Mouse (Mus musculus): ENCODE measurements around the gene Rbm15b. TPM values are rescaled to one million over a fixed set of nuclear protein-coding genes. Genes with fewer than 3 reads are reported as not detected.

The Rbm15b gene
- total RNA-seq (2021) (10 to 100 TPM; 11.7 to 14.3 TPM), polyA plus RNA-seq (2012; rRNA removed) (3.9 and 5.5 TPM in 2 replicates)
- long read RNA-seq, full-length matches to known transcripts: 21 of 21 reads
- long read RNA-seq, partial matches to known transcripts: 0 of 21 reads
- long read RNA-seq, other reads (novel, unspliced or antisense): 0 of 21 reads

GRCm38 (mm10) chr9:106886828-106887702, at the start of gene Rbm15b:
TSS of gene Rbm15b (minus strand) at chr9:106887428.
- peak; percentile 97 to 99 for DNase-seq
- peaks cover 13% of the 10 kb centered on the region for H3K4me1 ChIP-seq (ENCODE audit: control insufficient read depth, insufficient read depth, low read length)
- WGBS: 2% methylated on average over 95 of the region's 101 CpGs
- peak within 1 kb of the TSS; percentile 77 for H3K4me3 ChIP-seq
- peak within 1 kb of the TSS; percentile 69 for H3K27ac ChIP-seq
- intact Hi-C loops (cut with DNase I): loop anchor here (1.0 to 5.0 kb wide), 2 partner anchors 65 to 200 kb away; partner anchors contain the start of gene Tex264
- H3K27me3 ChIP-seq (ENCODE audit: control insufficient read depth, insufficient read depth, low read length): no peaks in the 10 kb centered on the region
- peak within 1 kb of the TSS; percentile 95 for H3K9ac ChIP-seq (ENCODE audit: low read depth, low read length)
- H3K79me2 ChIP-seq (replicated peaks; ENCODE audit: control insufficient read depth, insufficient read depth, low read length): 0 out of 2 replicates have a peak, but pooled peaks cover 2% of the 10 kb centered on the region
- TF ChIP-seq CTCF (IDR thresholded peaks at IDR 0.05): peak; percentile 94
- no peak; the same call in 1 of the 2 replicates for TF ChIP-seq EP300 (IDR thresholded peaks at IDR 0.05; ENCODE audit: insufficient read depth, low read depth, low read length)
- peak; percentile 44; the same call in 1 of the 2 replicates for TF ChIP-seq POLR2A (IDR thresholded peaks at IDR 0.05; ENCODE audit: insufficient read depth, low read depth, low read length)
- H3K36me3 ChIP-seq (ENCODE audit: control insufficient read depth, insufficient read depth, low read length): peaks cover 7% of the 10 kb centered on the region; the same call in 1 of the 2 replicates

GRCm38 (mm10) chr9:106934998-106935397, 47.8 kb upstream of the Rbm15b start:
- no peaks in the 10 kb centered on the region for H3K4me1 ChIP-seq (ENCODE audit: control insufficient read depth, insufficient read depth, low read length)
- DNase-seq: no peak
- no peaks in the 10 kb centered on the region for H3K79me2 ChIP-seq (replicated peaks; ENCODE audit: control insufficient read depth, insufficient read depth, low read length)
- no peak overlapping the region for H3K9ac ChIP-seq (ENCODE audit: low read depth, low read length)
- H3K27ac ChIP-seq: no peak overlapping the region
- H3K4me3 ChIP-seq: no peak overlapping the region
- TF ChIP-seq EP300 (IDR thresholded peaks at IDR 0.05; ENCODE audit: insufficient read depth, low read depth, low read length): no peak
- TF ChIP-seq POLR2A (IDR thresholded peaks at IDR 0.05; ENCODE audit: insufficient read depth, low read depth, low read length): no peak
- TF ChIP-seq CTCF (IDR thresholded peaks at IDR 0.05): no peak
- 77% methylated on average over 1 of the region's 1 CpGs for WGBS
- no peaks in the 10 kb centered on the region for H3K27me3 ChIP-seq (ENCODE audit: control insufficient read depth, insufficient read depth, low read length)
- intact Hi-C loops (cut with DNase I): no loop called here
- no peaks in the 10 kb centered on the region for H3K36me3 ChIP-seq (ENCODE audit: control insufficient read depth, insufficient read depth, low read length)

GRCm38 (mm10) chr9:106914878-106915277, 27.6 kb upstream of the Rbm15b start:
- no peak overlapping the region for H3K27ac ChIP-seq
- H3K4me1 ChIP-seq (ENCODE audit: control insufficient read depth, insufficient read depth, low read length): no peaks in the 10 kb centered on the region
- no peaks in the 10 kb centered on the region for H3K27me3 ChIP-seq (ENCODE audit: control insufficient read depth, insufficient read depth, low read length)
- intact Hi-C loops (cut with DNase I): no loop called here
- no peaks in the 10 kb centered on the region for H3K79me2 ChIP-seq (replicated peaks; ENCODE audit: control insufficient read depth, insufficient read depth, low read length)
- no peak overlapping the region for H3K9ac ChIP-seq (ENCODE audit: low read depth, low read length)
- H3K36me3 ChIP-seq (ENCODE audit: control insufficient read depth, insufficient read depth, low read length): no peaks in the 10 kb centered on the region
- no peak for TF ChIP-seq CTCF (IDR thresholded peaks at IDR 0.05)
- no peak for TF ChIP-seq EP300 (IDR thresholded peaks at IDR 0.05; ENCODE audit: insufficient read depth, low read depth, low read length)
- no peak for TF ChIP-seq POLR2A (IDR thresholded peaks at IDR 0.05; ENCODE audit: insufficient read depth, low read depth, low read length)
- WGBS: 90% methylated on average over 6 of the region's 6 CpGs
- no peak for DNase-seq
- H3K4me3 ChIP-seq: no peak overlapping the region

- intact Hi-C loops (cut with DNase I): no loop called here
- WGBS: 11% methylated on average over 1 of the region's 1 CpGs
- Histone ChIP-seq H3K9ac (ENCODE audit: low read depth, low read length) (no peak overlapping the region), H3K27me3 (ENCODE audit: control insufficient read depth, insufficient read depth, low read length) (no peaks in the 10 kb centered on the region), H3K4me3 (no peak overlapping the region), H3K36me3 (ENCODE audit: control insufficient read depth, insufficient read depth, low read length) (no peaks in the 10 kb centered on the region), H3K79me2 (replicated peaks; ENCODE audit: control insufficient read depth, insufficient read depth, low read length) (no peaks in the 10 kb centered on the region), H3K27ac (no peak overlapping the region), H3K4me1 (ENCODE audit: control insufficient read depth, insufficient read depth, low read length) (no peaks in the 10 kb centered on the region)
- TF ChIP-seq POLR2A (IDR thresholded peaks at IDR 0.05; ENCODE audit: insufficient read depth, low read depth, low read length): no peak
- peak; percentile 39 for TF ChIP-seq CTCF (IDR thresholded peaks at IDR 0.05)
- no peak for TF ChIP-seq EP300 (IDR thresholded peaks at IDR 0.05; ENCODE audit: insufficient read depth, low read depth, low read length)
- DNase-seq: no peak
Measured at GRCm38 (mm10) chr9:106913759-106914158, 26.5 kb upstream of the Rbm15b start.

- intact Hi-C loops (cut with DNase I): no loop called here
- Histone ChIP-seq H3K27ac (no peak overlapping the region), H3K4me3 (no peak overlapping the region), H3K27me3 (ENCODE audit: control insufficient read depth, insufficient read depth, low read length) (no peaks in the 10 kb centered on the region), H3K36me3 (ENCODE audit: control insufficient read depth, insufficient read depth, low read length) (no peaks in the 10 kb centered on the region), H3K9ac (ENCODE audit: low read depth, low read length) (no peak overlapping the region), H3K4me1 (ENCODE audit: control insufficient read depth, insufficient read depth, low read length) (no peaks in the 10 kb centered on the region), H3K79me2 (replicated peaks; ENCODE audit: control insufficient read depth, insufficient read depth, low read length) (no peaks in the 10 kb centered on the region)
- no peak for TF ChIP-seq POLR2A (IDR thresholded peaks at IDR 0.05; ENCODE audit: insufficient read depth, low read depth, low read length)
- TF ChIP-seq CTCF (IDR thresholded peaks at IDR 0.05): no peak
- no peak for TF ChIP-seq EP300 (IDR thresholded peaks at IDR 0.05; ENCODE audit: insufficient read depth, low read depth, low read length)
- no peak for DNase-seq
- WGBS: 45% methylated on average over 1 of the region's 1 CpGs
Measured at GRCm38 (mm10) chr9:106911624-106912023, 24.4 kb upstream of the Rbm15b start.

- no peaks in the 10 kb centered on the region for H3K36me3 ChIP-seq (ENCODE audit: control insufficient read depth, insufficient read depth, low read length)
- no peaks in the 10 kb centered on the region for H3K27me3 ChIP-seq (ENCODE audit: control insufficient read depth, insufficient read depth, low read length)
- no peaks in the 10 kb centered on the region for H3K4me1 ChIP-seq (ENCODE audit: control insufficient read depth, insufficient read depth, low read length)
- peak in 1 of 2 experiments; percentile 1 for DNase-seq
- H3K27ac ChIP-seq: no peak overlapping the region
- TF ChIP-seq CTCF (IDR thresholded peaks at IDR 0.05): no peak
- no peak for TF ChIP-seq EP300 (IDR thresholded peaks at IDR 0.05; ENCODE audit: insufficient read depth, low read depth, low read length)
- no peak for TF ChIP-seq POLR2A (IDR thresholded peaks at IDR 0.05; ENCODE audit: insufficient read depth, low read depth, low read length)
- intact Hi-C loops (cut with DNase I): no loop called here
- WGBS: 36% methylated on average over 5 of the region's 5 CpGs
- H3K79me2 ChIP-seq (replicated peaks; ENCODE audit: control insufficient read depth, insufficient read depth, low read length): no peaks in the 10 kb centered on the region
- H3K4me3 ChIP-seq: no peak overlapping the region
- H3K9ac ChIP-seq (ENCODE audit: low read depth, low read length): no peak overlapping the region
Measured at GRCm38 (mm10) chr9:106908715-106909114, 21.5 kb upstream of the Rbm15b start.

Measured in heart, adult 2 months (tissue).